Comparison of ENCODE assay signal across 9 mouse cellular contexts in the genomic region with DNA sequence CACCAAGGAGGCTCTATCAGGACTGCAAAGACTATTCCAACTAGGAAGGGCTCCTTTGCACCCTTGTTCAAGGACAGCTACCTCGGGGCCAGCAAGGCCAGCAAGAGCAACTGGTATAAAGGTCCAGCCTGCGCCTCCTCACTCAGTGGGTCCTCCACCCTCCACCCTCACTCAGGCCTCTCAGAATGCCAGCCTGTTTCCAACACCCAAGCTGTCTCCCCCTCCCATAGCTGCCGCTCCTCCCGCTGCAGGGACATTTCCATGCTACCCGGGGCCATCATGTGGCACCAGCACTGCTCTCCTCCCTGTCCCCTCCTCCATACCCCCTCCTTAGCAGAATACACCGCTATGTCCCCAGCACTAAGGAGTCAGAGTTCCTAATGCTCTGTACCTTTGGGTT. TPM values are rescaled to one million over a fixed set of nuclear protein-coding genes. Genes with fewer than 3 reads are reported as not detected.
DNase-seq lines count a peak whose midpoint lies in the region; ATAC-seq and TF ChIP-seq lines count a peak whose summit lies in the region.
"Had no signal": no experiment of that assay in that cellular context is flagged by ENCODE, and none has a peak within 500 bp of the region (broad histone marks: within the 10 kb centered on the region; RNA-seq: fewer than 3 reads in every experiment).

No protein-coding gene starts in this region.

- DNase-seq in cerebellum, postnatal 25 days, result peak; percentile 47 to 51
- DNase-seq in cerebellum, adult 11 months, result no peak
- no peak for DNase-seq in lung, embryonic 14.5 days
- no peak for DNase-seq in lung, postnatal 4 days
- DNase-seq in adrenal gland, adult 18-20 months (ENCODE audit: low spot score in 2 of 2), result no peak

- 13% methylated on average over 6 of the region's 6 CpGs for WGBS in lung, embryonic 14.5 days
- WGBS in hindbrain, embryonic 15.5 days, result 10% methylated on average over 6 of the region's 6 CpGs
- 11% methylated on average over 6 of the region's 6 CpGs for WGBS in neural tube, embryonic 13.5 days

- peak overlapping the region; percentile 56 for H3K4me2 ChIP-seq in lung, embryonic 14.5 days
- peak overlapping the region; percentile 81 for H3K4me2 ChIP-seq in hindbrain, embryonic 15.5 days
- peak overlapping the region; percentile 78 for H3K4me2 ChIP-seq in neural tube, embryonic 13.5 days

- peaks cover 4% of the 10 kb centered on the region; the same call in 1 of the 2 replicates for H3K4me1 ChIP-seq in lung, embryonic 14.5 days (ENCODE audit: insufficient read depth)
- H3K4me1 ChIP-seq in hindbrain, embryonic 15.5 days (replicated peaks), result peaks cover 58% of the 10 kb centered on the region
- peaks cover 57% of the 10 kb centered on the region for H3K4me1 ChIP-seq in neural tube, embryonic 13.5 days (replicated peaks)

- no peak for TF ChIP-seq CTCF in lung, embryonic 14.5 days (IDR thresholded peaks at IDR 0.05; ENCODE audit: low read depth)

- H3K9me3 ChIP-seq in lung, embryonic 14.5 days (ENCODE audit: low read depth, low read length), result no peaks in the 10 kb centered on the region
- H3K9me3 ChIP-seq in hindbrain, embryonic 15.5 days, result no peaks in the 10 kb centered on the region
- H3K9me3 ChIP-seq in neural tube, embryonic 13.5 days, result no peaks in the 10 kb centered on the region

- H3K27ac ChIP-seq in lung, embryonic 14.5 days (ENCODE audit: low read depth), result no peak overlapping the region
- peak overlapping the region; percentile 76 for H3K27ac ChIP-seq in hindbrain, embryonic 15.5 days (replicated peaks)
- H3K27ac ChIP-seq in neural tube, embryonic 13.5 days (replicated peaks), result peak overlapping the region; percentile 49

- H3K27me3 ChIP-seq in lung, embryonic 14.5 days (ENCODE audit: insufficient read depth, low read length), result peaks cover 36% of the 10 kb centered on the region
- 0 out of 2 replicates have a peak, but pooled peaks cover 6% of the 10 kb centered on the region for H3K27me3 ChIP-seq in hindbrain, embryonic 15.5 days
- H3K27me3 ChIP-seq in neural tube, embryonic 13.5 days, result peaks cover 59% of the 10 kb centered on the region

- peak overlapping the region; percentile 29; the same call in 1 of the 2 replicates for H3K4me3 ChIP-seq in lung, embryonic 14.5 days (ENCODE audit: low read depth, low read length)
- H3K4me3 ChIP-seq in hindbrain, embryonic 15.5 days, result peak overlapping the region; percentile 63
- peak overlapping the region; percentile 52 for H3K4me3 ChIP-seq in neural tube, embryonic 13.5 days

- no peak overlapping the region for H3K9ac ChIP-seq in lung, embryonic 14.5 days
- peak overlapping the region; percentile 66 for H3K9ac ChIP-seq in hindbrain, embryonic 15.5 days
- peak overlapping the region; percentile 77 for H3K9ac ChIP-seq in neural tube, embryonic 13.5 days

- H3K36me3 ChIP-seq in lung, embryonic 14.5 days (ENCODE audit: insufficient read depth), result no peaks in the 10 kb centered on the region
- no peaks in the 10 kb centered on the region for H3K36me3 ChIP-seq in hindbrain, embryonic 15.5 days
- no peaks in the 10 kb centered on the region for H3K36me3 ChIP-seq in neural tube, embryonic 13.5 days

- ATAC-seq in lung, embryonic 14.5 days (ENCODE audit: insufficient read depth), result no peak
- peak; percentile 28; the same call in 1 of the 2 replicates for ATAC-seq in hindbrain, embryonic 15.5 days (ENCODE audit: low FRiP score, low read depth)
- peak; percentile 37 for ATAC-seq in neural tube, embryonic 13.5 days (ENCODE audit: low read depth)
- ATAC-seq in granulocyte monocyte progenitor cell, adult 5-6 weeks (replicated peaks; ENCODE audit: poor library complexity, severe bottlenecking), result no peak

RNA-seq across cellular contexts. Expression of gene Lrtm2, which starts 0.6 kb away (rescaled TPM):
- 0.05 and 0.16 TPM in 2 replicates for polyA plus RNA-seq in lung, embryonic 14.5 days (2014; fragmentation: Nextera tagmentation; extraction: Ambion mirVana)
- polyA plus RNA-seq in hindbrain, embryonic 15.5 days (2015; fragmentation: Nextera tagmentation; extraction: Ambion mirVana), result 12.7 and 14.6 TPM in 2 replicates
- polyA plus RNA-seq in neural tube, embryonic 13.5 days (2015; fragmentation: Nextera tagmentation; extraction: Ambion mirVana), result 3.4 and 3.8 TPM in 2 replicates
- 0.81 and 0.99 TPM in 2 replicates for total RNA-seq in granulocyte monocyte progenitor cell, adult 5-6 weeks (2014; fragmentation: Nextera tagmentation)
- total RNA-seq in granulocyte monocyte progenitor cell, adult 5-6 weeks (2017), result not detected in 2 replicates
- under 1 TPM in 1 of 2 experiments, not detected in 1; 0.27 TPM for total RNA-seq in adrenal gland, adult 18-20 months (2021)
- polyA plus RNA-seq: C2C12 had no signal

Comparison
In these comparisons a context has a peak if more than half of its experiments do, and no peak if none do; other contexts are left out.
1. DNase-seq: peak in cerebellum, postnatal 25 days (2 of 2); none in cerebellum, adult 11 months (single experiment), lung, embryonic 14.5 days (single experiment), lung, postnatal 4 days (0 of 2) and adrenal gland, adult 18-20 months (0 of 2).
2. ATAC-seq: peak in hindbrain, embryonic 15.5 days (single experiment) and neural tube, embryonic 13.5 days (single experiment); none in lung, embryonic 14.5 days (single experiment) and granulocyte monocyte progenitor cell, adult 5-6 weeks (single experiment).
3. Peak in every context shown above with its lines, with median percentiles within 50 percentile points of each other: H3K4me2 ChIP-seq and H3K4me3 ChIP-seq.